Mouse (Mus musculus): ENCODE data around the gene Mbnl2.

DNA sequence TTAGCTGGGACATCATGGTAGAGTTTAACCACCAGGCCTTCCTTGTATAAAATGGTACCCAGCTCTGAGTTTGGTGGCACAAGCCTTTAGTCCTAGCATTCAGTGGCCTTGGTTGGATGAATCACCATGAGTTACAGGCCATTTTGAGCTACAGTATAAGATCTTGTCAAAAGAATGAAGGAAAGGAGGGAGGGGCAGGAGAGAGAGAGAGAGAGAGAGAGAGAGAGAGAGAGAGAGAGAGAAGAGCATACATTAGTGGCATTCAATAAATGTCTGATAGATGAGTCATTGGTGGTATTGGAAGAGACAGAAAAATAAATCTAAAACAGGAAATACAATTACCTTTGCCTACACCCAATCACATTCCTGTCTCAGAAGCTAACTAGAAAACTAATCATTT is 165.2 kb downstream of the Mbnl2 start:
- TF ChIP-seq CTCF (IDR thresholded peaks at IDR 0.05; ENCODE audit: extremely low read depth, insufficient read length, insufficient replicate concordance, low read depth, low read length) (no peak), POLR2A (IDR thresholded peaks at IDR 0.05; ENCODE audit: low read depth, low read length) (no peak)

Measured in small intestine, adult 2 months (tissue).